Mouse (Mus musculus): ENCODE data around the gene Synpo2l. TPM values are rescaled to one million over a fixed set of nuclear protein-coding genes. Genes with fewer than 3 reads are reported as not detected.
A peak's percentile ranks its signal among the peaks of the same experiment; 100 is the strongest.
"Not testable (repeated sequence)": the region's sequence is repeated elsewhere in the genome, so short reads cannot be mapped to it uniquely, and the experiment has no call there.

Synpo2l gene
- 0.68 and 1.5 TPM in 2 replicates for polyA plus RNA-seq (2014; fragmentation: Nextera tagmentation; extraction: Ambion mirVana)

DNA sequence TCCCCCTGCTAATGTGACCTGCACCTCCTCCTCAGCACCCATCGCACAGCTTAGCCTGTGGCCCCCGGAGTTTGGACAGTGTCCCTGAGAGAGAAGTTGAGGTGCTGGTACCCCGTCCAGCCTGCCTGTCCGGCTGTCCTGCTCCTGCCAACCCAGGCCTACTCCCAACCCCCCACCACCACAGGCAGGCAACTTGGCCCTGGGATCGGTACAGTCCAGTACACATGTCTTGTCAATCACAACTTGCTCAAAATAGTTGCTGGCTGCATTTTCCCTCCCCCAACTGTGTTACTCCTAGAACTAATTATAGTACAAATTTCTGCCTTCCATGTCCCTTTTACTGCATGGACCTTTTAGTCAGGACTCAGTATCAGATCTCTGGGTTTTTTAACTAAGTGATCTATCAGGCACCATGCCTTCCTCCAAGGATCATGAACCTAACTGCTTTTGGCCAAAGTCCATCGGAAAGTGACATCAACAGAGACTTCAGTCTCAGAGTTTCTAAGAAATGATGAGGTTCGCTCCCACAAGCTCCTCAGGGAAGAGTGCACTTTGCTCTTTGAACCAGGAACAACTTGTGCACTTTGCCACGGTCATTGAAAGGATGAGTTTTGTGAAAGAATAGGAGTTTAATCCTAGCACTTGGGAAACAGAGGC is at the start of gene Synpo2l:
Synpo2l (minus strand) TSS at position 201 of the 657 bp plus-strand sequence.
- H3K27ac ChIP-seq (ENCODE audit: low read depth, low read length) = no peak within 1 kb of the TSS
- DNase-seq (ENCODE audit: low spot score) (no peak), ATAC-seq (replicated peaks; ENCODE audit: low FRiP score) (no peak)
- no peaks in the 10 kb centered on the region for H3K36me3 ChIP-seq (ENCODE audit: control insufficient read depth, insufficient read depth, low read length)
- H3K9ac ChIP-seq (ENCODE audit: low read depth, low read length) = no peak within 1 kb of the TSS
- H3K4me3 ChIP-seq (ENCODE audit: low read depth, low read length) = no peak within 1 kb of the TSS
- WGBS = 72% methylated on average over 8 of the region's 8 CpGs
- H3K9me3 ChIP-seq (ENCODE audit: control insufficient read depth, low read length) = no peaks in the 10 kb centered on the region; the same call in 1 of the 2 replicates
- H3K4me1 ChIP-seq (replicated peaks; ENCODE audit: control insufficient read depth, insufficient read depth, low read length) = no peaks in the 10 kb centered on the region
- H3K4me2 ChIP-seq = no peak within 1 kb of the TSS
- H3K27me3 ChIP-seq (replicated peaks; ENCODE audit: control insufficient read depth, insufficient read depth, low read length) = peaks cover 18% of the 10 kb centered on the region

DNA sequence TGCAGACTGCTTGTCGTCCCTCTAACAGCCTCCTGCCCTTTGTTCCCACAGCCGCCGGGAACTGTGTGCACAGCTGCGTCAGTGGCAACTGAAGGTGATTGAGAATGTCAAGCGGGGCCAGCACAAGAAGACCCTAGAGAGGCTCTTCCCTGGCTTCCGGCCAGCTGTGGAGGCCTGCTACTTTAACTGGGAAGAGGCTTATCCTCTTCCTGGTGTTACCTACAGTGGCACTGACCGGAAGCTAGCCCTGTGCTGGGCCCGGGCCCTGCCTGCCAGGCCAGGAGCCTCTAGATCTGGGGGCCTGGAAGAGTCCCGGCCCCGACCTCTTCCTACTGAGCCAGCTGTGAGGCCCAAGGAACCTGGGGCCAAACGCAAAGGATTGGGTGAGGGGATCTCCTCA is 45.7 kb upstream of the Synpo2l start:
- H3K9ac ChIP-seq (ENCODE audit: low read depth, low read length) = peak overlapping the region; percentile 35; the same call in 1 of the 2 replicates
- H3K9me3 ChIP-seq (ENCODE audit: control insufficient read depth, low read length) = no peaks in the 10 kb centered on the region
- peaks cover 33% of the 10 kb centered on the region for H3K36me3 ChIP-seq (ENCODE audit: control insufficient read depth, insufficient read depth, low read length)
- H3K4me1 ChIP-seq (replicated peaks; ENCODE audit: control insufficient read depth, insufficient read depth, low read length) = peaks cover 15% of the 10 kb centered on the region
- ATAC-seq (replicated peaks; ENCODE audit: low FRiP score) (no peak), DNase-seq (ENCODE audit: low spot score) (no peak)
- H3K27ac ChIP-seq (ENCODE audit: low read depth, low read length) = 0 out of 2 replicates have a peak overlapping the region, but pooled peaks have one; percentile 22
- WGBS = 71% methylated on average over 11 of the region's 11 CpGs
- H3K27me3 ChIP-seq (replicated peaks; ENCODE audit: control insufficient read depth, insufficient read depth, low read length) = no peaks in the 10 kb centered on the region
- no peak overlapping the region for H3K4me3 ChIP-seq (ENCODE audit: low read depth, low read length)
- no peak overlapping the region for H3K4me2 ChIP-seq

DNA sequence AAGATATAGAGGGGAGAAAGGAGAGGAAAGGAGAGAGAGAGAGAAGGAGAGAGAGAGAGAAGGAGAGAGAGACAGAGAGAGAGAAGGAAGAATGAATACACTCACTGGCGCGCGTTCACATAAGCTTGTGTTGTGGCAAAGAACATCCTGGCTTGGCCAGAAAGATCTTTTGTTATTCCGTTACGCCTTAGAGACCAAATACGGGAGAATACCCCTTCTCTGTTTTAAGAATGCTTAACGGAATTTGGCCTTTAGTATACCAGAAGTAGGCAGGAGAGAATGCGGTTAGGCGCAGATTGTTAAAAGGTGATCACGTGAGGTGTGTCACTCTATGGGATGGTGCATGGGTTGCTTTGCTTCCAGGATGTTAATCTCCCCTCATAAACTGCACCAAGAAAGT is 40.1 kb upstream of the Synpo2l start:
- ATAC-seq (replicated peaks; ENCODE audit: low FRiP score) (no peak), DNase-seq (ENCODE audit: low spot score) (no peak)
- WGBS = 18% methylated on average over 10 of the region's 10 CpGs
- Histone ChIP-seq H3K27me3 (replicated peaks; ENCODE audit: control insufficient read depth, insufficient read depth, low read length) (no peaks in the 10 kb centered on the region), H3K27ac (ENCODE audit: low read depth, low read length) (no peak overlapping the region), H3K4me1 (replicated peaks; ENCODE audit: control insufficient read depth, insufficient read depth, low read length) (peaks cover 13% of the 10 kb centered on the region), H3K9ac (ENCODE audit: low read depth, low read length) (peak overlapping the region; percentile 91), H3K4me2 (peak overlapping the region; percentile 92), H3K9me3 (ENCODE audit: control insufficient read depth, low read length) (no peaks in the 10 kb centered on the region), H3K36me3 (ENCODE audit: control insufficient read depth, insufficient read depth, low read length) (peaks cover 25% of the 10 kb centered on the region; the same call in 1 of the 2 replicates), H3K4me3 (ENCODE audit: low read depth, low read length) (peak overlapping the region; percentile 97)

DNA sequence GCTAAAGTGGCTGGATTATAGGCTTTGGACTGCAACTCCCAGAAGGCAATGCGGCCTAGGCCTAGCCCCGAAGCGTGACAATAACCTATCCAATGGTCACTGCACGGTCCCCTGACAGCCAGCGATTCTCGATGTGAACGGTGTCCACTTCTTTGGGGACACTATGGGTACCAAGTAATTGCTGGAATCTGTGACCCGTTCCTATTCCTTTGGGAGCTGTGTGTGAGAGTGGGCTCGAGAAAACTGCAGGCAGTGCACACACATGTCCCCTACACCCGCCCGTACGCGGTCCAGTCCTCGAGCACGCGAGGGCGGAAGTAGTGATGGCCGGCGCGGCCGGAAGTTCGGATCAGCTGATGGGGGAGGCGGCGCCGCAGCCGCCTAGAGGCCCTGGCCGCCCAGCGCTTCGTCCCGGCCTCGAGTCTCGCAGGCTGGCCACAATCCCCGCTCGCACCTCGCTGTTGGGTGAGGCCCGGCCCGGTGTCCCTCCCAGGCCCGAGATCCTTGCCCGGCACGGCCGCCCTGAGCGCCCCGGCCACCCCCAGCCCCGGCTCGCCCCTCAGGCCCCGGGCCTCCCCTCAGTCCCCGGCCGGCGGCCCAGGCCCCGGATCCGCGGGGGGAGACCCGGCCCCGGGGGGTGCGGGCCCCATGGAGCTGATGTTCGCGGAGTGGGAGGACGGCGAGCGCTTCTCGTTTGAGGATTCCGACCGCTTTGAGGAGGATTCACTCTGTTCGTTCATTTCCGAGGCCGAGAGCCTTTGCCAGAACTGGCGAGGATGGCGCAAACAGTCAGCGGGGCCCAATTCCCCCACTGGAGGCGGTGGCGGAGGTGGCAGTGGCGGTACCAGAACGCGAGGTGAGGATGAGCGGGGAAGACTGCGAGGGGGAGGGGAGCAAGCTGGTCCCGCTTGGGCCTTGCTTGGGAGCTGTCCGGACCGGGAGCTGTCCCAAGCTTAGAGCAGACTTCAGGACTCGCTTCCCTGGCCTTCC is 39.3 kb upstream of the Synpo2l start, which contains the start of gene Zswim8:
Zswim8 (plus strand) TSS at position 352 of the 990 bp plus-strand sequence.
- Histone ChIP-seq H3K9me3 (ENCODE audit: control insufficient read depth, low read length) (no peaks in the 10 kb centered on the region), H3K4me1 (replicated peaks; ENCODE audit: control insufficient read depth, insufficient read depth, low read length) (peaks cover 13% of the 10 kb centered on the region), H3K36me3 (ENCODE audit: control insufficient read depth, insufficient read depth, low read length) (peaks cover 21% of the 10 kb centered on the region; the same call in 1 of the 2 replicates), H3K9ac (ENCODE audit: low read depth, low read length) (peak within 1 kb of the TSS; percentile 91), H3K4me3 (ENCODE audit: low read depth, low read length) (peak within 1 kb of the TSS; percentile 97), H3K4me2 (peak within 1 kb of the TSS; percentile 92), H3K27ac (ENCODE audit: low read depth, low read length) (peak within 1 kb of the TSS; percentile 67), H3K27me3 (replicated peaks; ENCODE audit: control insufficient read depth, insufficient read depth, low read length) (no peaks in the 10 kb centered on the region)
- DNase-seq (ENCODE audit: low spot score) (peak; percentile 91), ATAC-seq (replicated peaks; ENCODE audit: low FRiP score) (peak; percentile 83)
- WGBS = under 1% methylated on average over 78 of the region's 80 CpGs

DNA sequence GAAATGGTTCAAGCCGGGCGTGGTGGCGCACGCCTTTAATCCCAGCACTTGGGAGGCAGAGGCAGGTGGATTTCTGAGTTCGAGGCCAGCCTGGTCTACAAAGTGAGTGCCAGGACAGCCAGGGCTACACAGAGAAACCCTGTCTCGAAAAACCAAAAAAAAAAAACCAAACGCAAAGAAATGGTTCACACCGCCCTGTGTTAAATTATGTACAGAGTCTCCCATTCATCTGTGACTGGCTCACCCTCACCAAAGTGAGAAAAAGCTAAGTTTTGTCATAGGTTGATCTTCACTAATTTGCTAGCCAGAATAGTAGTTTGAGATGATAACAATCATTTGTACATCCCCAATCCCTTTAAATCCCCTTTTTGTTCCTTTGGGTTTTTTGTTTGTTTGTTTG is 35.3 kb upstream of the Synpo2l start:
- not testable (repeated sequence) for ATAC-seq (replicated peaks; ENCODE audit: low FRiP score); DNase-seq (ENCODE audit: low spot score); H3K27me3 ChIP-seq (replicated peaks; ENCODE audit: control insufficient read depth, insufficient read depth, low read length); H3K9me3 ChIP-seq (ENCODE audit: control insufficient read depth, low read length)
- 10% methylated on average over 8 of the region's 8 CpGs for WGBS
- peak overlapping the region; percentile 93 for H3K27ac ChIP-seq (ENCODE audit: low read depth, low read length)
- H3K4me3 ChIP-seq (ENCODE audit: low read depth, low read length) = peak overlapping the region; percentile 94
- H3K4me1 ChIP-seq (replicated peaks; ENCODE audit: control insufficient read depth, insufficient read depth, low read length) = peaks cover 32% of the 10 kb centered on the region
- H3K36me3 ChIP-seq (ENCODE audit: control insufficient read depth, insufficient read depth, low read length) = peaks cover 10% of the 10 kb centered on the region; the same call in 1 of the 2 replicates
- peak overlapping the region; percentile 95 for H3K9ac ChIP-seq (ENCODE audit: low read depth, low read length)
- H3K4me2 ChIP-seq = peak overlapping the region; percentile 87

DNA sequence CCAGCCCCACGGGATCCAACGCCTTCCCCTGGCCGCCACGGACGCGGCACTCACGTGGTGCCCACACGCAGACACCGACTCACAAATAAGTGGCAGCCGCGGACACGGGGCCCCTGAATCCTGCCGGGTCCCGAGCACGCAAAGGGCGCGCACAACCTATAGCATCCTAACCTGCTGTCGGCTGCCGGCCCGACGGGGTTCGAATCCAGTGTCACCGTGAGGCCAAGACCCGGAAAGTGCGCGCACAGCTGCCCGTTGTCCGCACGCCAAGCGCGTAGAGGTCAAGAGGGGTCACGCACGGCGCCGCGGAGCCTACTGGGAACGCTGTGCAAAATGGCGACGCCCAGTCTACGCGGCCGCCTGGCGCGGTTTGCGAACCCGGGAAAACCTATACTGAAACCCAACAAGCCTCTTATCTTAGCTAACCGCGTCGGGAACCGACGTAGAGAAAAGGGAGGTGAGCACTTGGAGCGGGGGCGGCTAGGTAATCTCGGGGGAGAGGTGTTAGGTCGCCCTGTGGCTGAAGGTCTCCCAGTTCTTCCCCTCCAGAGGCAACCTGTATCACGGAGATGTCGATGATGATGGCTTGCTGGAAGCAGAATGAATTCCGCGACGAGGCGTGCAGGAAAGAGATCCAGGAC is 34.7 kb upstream of the Synpo2l start, which contains the start of gene Chchd1:
Chchd1 (plus strand) TSS at position 266 of the 641 bp plus-strand sequence.
- peaks cover 35% of the 10 kb centered on the region for H3K4me1 ChIP-seq (replicated peaks; ENCODE audit: control insufficient read depth, insufficient read depth, low read length)
- H3K9me3 ChIP-seq (ENCODE audit: control insufficient read depth, low read length) = no peaks in the 10 kb centered on the region
- H3K27me3 ChIP-seq (replicated peaks; ENCODE audit: control insufficient read depth, insufficient read depth, low read length) = no peaks in the 10 kb centered on the region
- peak within 1 kb of the TSS; percentile 87 for H3K4me2 ChIP-seq
- ATAC-seq (replicated peaks; ENCODE audit: low FRiP score) (peak; percentile 85), DNase-seq (ENCODE audit: low spot score) (peak; percentile 94)
- WGBS = under 1% methylated on average over 61 of the region's 61 CpGs
- peak within 1 kb of the TSS; percentile 94 for H3K4me3 ChIP-seq (ENCODE audit: low read depth, low read length)
- H3K27ac ChIP-seq (ENCODE audit: low read depth, low read length) = peak within 1 kb of the TSS; percentile 93
- H3K9ac ChIP-seq (ENCODE audit: low read depth, low read length) = peak within 1 kb of the TSS; percentile 95
- H3K36me3 ChIP-seq (ENCODE audit: control insufficient read depth, insufficient read depth, low read length) = peaks cover 10% of the 10 kb centered on the region; the same call in 1 of the 2 replicates

DNA sequence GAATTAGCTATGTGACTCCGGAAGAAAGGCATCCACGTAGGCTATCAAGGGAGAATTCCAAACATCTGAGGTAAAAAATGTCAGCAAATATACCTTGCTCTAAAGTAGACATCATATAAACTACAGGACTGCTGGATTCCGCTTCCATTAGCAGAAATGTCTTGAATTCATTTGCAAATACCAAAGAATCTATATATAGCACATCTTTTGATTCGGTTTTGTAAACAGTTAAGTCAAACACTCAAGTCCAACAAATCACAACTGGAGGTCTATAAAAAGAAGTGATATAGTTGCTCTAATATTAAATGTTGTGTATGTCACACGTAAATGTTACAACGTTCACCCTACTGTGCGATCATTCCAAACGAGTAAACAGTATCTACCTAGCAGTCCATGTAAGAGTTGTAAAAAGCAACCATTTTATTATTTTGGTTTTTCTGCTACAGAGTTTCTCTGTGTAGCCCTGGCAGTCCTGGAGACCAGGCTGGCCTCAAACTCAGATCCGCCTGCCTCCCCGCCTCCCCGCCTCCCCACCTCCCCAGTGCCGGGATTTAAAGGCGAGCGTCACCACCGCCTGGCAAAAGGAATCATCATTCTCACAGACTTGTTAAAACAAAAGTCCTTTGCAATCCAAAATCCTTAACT is 34.1 kb upstream of the Synpo2l start:
- Histone ChIP-seq H3K36me3 (ENCODE audit: control insufficient read depth, insufficient read depth, low read length) (peaks cover 10% of the 10 kb centered on the region; the same call in 1 of the 2 replicates), H3K9ac (ENCODE audit: low read depth, low read length) (peak overlapping the region; percentile 95), H3K9me3 (ENCODE audit: control insufficient read depth, low read length) (no peaks in the 10 kb centered on the region), H3K27ac (ENCODE audit: low read depth, low read length) (peak overlapping the region; percentile 93; the same call in 1 of the 2 replicates), H3K27me3 (replicated peaks; ENCODE audit: control insufficient read depth, insufficient read depth, low read length) (no peaks in the 10 kb centered on the region), H3K4me1 (replicated peaks; ENCODE audit: control insufficient read depth, insufficient read depth, low read length) (peaks cover 38% of the 10 kb centered on the region), H3K4me3 (ENCODE audit: low read depth, low read length) (peak overlapping the region; percentile 94), H3K4me2 (peak overlapping the region; percentile 87)
- ATAC-seq (replicated peaks; ENCODE audit: low FRiP score) (peak; percentile 35; the same call in 1 of the 2 replicates), DNase-seq (ENCODE audit: low spot score) (no peak)
- 11% methylated on average over 15 of the region's 15 CpGs for WGBS
